Mouse (Mus musculus): Measurements from ENCODE around the gene Gm10591. TPM values are rescaled to one million over a fixed set of nuclear protein-coding genes. Genes with fewer than 3 reads are reported as not detected.

Gm10591 gene
- 3.5 TPM for polyA plus RNA-seq (2014; fragmentation: Illumina TruSeq; extraction: RNeasy Lipid Tissue Mini Kit (QIAGEN cat#74804); ENCODE audit: insufficient read depth, low read depth, low replicate concordance)

GRCm38 (mm10) chr4:42611895-42612294 lies at the start of gene Gm10591:
TSS of gene Gm10591 (plus strand) at chr4:42612195.

GRCm38 (mm10) chr4:42629419-42629818 lies 17.4 kb downstream of the Gm10591 start, which contains the start of gene Gm2564:
TSS of gene Gm2564 (plus strand) at chr4:42629719.

GRCm38 (mm10) chr4:42654951-42655350 lies 43.0 kb downstream of the Gm10591 start, which contains the start of gene Ccl27b:
TSS of gene Ccl27b (plus strand) at chr4:42655251.

GRCm38 (mm10) chr4:42661793-42662192 lies 49.8 kb downstream of the Gm10591 start, which contains the start of gene Il11ra2:
TSS of gene Il11ra2 (minus strand) at chr4:42661893.

Other genes with a start within 250 kb of the Gm10591 start
- not detected for gene Gm21586, start 172.8 kb upstream of the Gm10591 start, polyA plus RNA-seq (2014; fragmentation: Illumina TruSeq; extraction: RNeasy Lipid Tissue Mini Kit (QIAGEN cat#74804); ENCODE audit: insufficient read depth, low read depth, low replicate concordance)
- gene Gm2163, start 145.4 kb upstream of the Gm10591 start, polyA plus RNA-seq (2014; fragmentation: Illumina TruSeq; extraction: RNeasy Lipid Tissue Mini Kit (QIAGEN cat#74804); ENCODE audit: insufficient read depth, low read depth, low replicate concordance) = 0.10 TPM
- gene Fam205a2, start 84.0 kb upstream of the Gm10591 start, polyA plus RNA-seq (2014; fragmentation: Illumina TruSeq; extraction: RNeasy Lipid Tissue Mini Kit (QIAGEN cat#74804); ENCODE audit: insufficient read depth, low read depth, low replicate concordance) = not detected
- gene Gm2564, start 17.5 kb downstream of the Gm10591 start, polyA plus RNA-seq (2014; fragmentation: Illumina TruSeq; extraction: RNeasy Lipid Tissue Mini Kit (QIAGEN cat#74804); ENCODE audit: insufficient read depth, low read depth, low replicate concordance) = 11.3 TPM
- not detected for gene Ccl27b, start 43.1 kb downstream of the Gm10591 start, polyA plus RNA-seq (2014; fragmentation: Illumina TruSeq; extraction: RNeasy Lipid Tissue Mini Kit (QIAGEN cat#74804); ENCODE audit: insufficient read depth, low read depth, low replicate concordance)
- not detected for gene Il11ra2, start 49.7 kb downstream of the Gm10591 start, polyA plus RNA-seq (2014; fragmentation: Illumina TruSeq; extraction: RNeasy Lipid Tissue Mini Kit (QIAGEN cat#74804); ENCODE audit: insufficient read depth, low read depth, low replicate concordance)
- not detected for gene 4930578G10Rik, start 123.3 kb downstream of the Gm10591 start, polyA plus RNA-seq (2014; fragmentation: Illumina TruSeq; extraction: RNeasy Lipid Tissue Mini Kit (QIAGEN cat#74804); ENCODE audit: insufficient read depth, low read depth, low replicate concordance)
- 7.6 TPM for gene Ccl19, start 144.4 kb downstream of the Gm10591 start, polyA plus RNA-seq (2014; fragmentation: Illumina TruSeq; extraction: RNeasy Lipid Tissue Mini Kit (QIAGEN cat#74804); ENCODE audit: insufficient read depth, low read depth, low replicate concordance)
- 177 TPM for gene Ccl21a, start 161.8 kb downstream of the Gm10591 start, polyA plus RNA-seq (2014; fragmentation: Illumina TruSeq; extraction: RNeasy Lipid Tissue Mini Kit (QIAGEN cat#74804); ENCODE audit: insufficient read depth, low read depth, low replicate concordance)
- not detected for gene Fam205a1, start 241.7 kb downstream of the Gm10591 start, polyA plus RNA-seq (2014; fragmentation: Illumina TruSeq; extraction: RNeasy Lipid Tissue Mini Kit (QIAGEN cat#74804); ENCODE audit: insufficient read depth, low read depth, low replicate concordance)
- gene Gm12394, start 244.6 kb downstream of the Gm10591 start, polyA plus RNA-seq (2014; fragmentation: Illumina TruSeq; extraction: RNeasy Lipid Tissue Mini Kit (QIAGEN cat#74804); ENCODE audit: insufficient read depth, low read depth, low replicate concordance) = not detected